Mouse (Mus musculus): ENCODE measurements at regions not wholly inside any gene's neighbourhood (a gene's known extent, or its start where the extent isn't known, plus 50 kb on each side); places are given as distances from the start of the nearest gene placed in this dataset.
"Not testable (repeated sequence)": the region's sequence is repeated elsewhere in the genome, so short reads cannot be mapped to it uniquely, and the experiment has no call there.

GRCm38 (mm10) chr9:14061840-14062239 lies 213.0 kb upstream of the Sesn3 start:
- ATAC-seq (ENCODE audit: low read depth), result no peak
- H3K27ac ChIP-seq (replicated peaks), result no peak overlapping the region
- no peak overlapping the region for H3K9ac ChIP-seq
- H3K4me3 ChIP-seq, result no peak overlapping the region
- H3K4me2 ChIP-seq, result no peak overlapping the region
- H3K36me3 ChIP-seq, result no peaks in the 10 kb centered on the region
- peaks cover 18% of the 10 kb centered on the region for H3K9me3 ChIP-seq
- H3K27me3 ChIP-seq, result no peaks in the 10 kb centered on the region
- peaks cover 17% of the 10 kb centered on the region for H3K4me1 ChIP-seq (replicated peaks)
- WGBS, result 86% methylated on average over 9 of the region's 9 CpGs

DNA sequence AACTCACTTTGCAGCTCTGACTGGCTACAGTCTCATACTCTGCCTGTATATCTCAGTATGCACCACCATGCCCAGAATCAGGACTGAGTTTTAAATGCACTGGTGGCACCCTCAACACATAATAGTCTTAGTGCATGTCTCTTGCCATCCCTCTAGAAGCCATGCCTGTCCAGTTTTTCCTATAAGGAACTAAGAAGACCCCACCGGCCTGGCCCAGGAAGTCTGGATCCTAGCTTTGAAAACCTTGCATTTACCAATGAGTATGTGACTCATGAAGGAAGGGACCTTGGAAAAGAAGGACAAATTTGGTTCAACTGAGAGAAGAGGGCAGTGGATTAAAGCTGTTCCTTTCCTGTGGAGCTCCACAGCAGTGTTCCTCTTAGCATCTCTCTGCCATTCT lies 212.2 kb upstream of the Sesn3 start:
- H3K27ac ChIP-seq (replicated peaks), result no peak overlapping the region
- no peaks in the 10 kb centered on the region for H3K36me3 ChIP-seq
- no peak for ATAC-seq (ENCODE audit: low read depth)
- H3K4me2 ChIP-seq, result no peak overlapping the region
- no peak overlapping the region for H3K9ac ChIP-seq
- peaks cover 19% of the 10 kb centered on the region for H3K9me3 ChIP-seq
- 97% methylated on average over 1 of the region's 1 CpGs for WGBS
- H3K4me3 ChIP-seq, result no peak overlapping the region
- H3K27me3 ChIP-seq, result no peaks in the 10 kb centered on the region
- H3K4me1 ChIP-seq (replicated peaks), result peaks cover 17% of the 10 kb centered on the region

DNA sequence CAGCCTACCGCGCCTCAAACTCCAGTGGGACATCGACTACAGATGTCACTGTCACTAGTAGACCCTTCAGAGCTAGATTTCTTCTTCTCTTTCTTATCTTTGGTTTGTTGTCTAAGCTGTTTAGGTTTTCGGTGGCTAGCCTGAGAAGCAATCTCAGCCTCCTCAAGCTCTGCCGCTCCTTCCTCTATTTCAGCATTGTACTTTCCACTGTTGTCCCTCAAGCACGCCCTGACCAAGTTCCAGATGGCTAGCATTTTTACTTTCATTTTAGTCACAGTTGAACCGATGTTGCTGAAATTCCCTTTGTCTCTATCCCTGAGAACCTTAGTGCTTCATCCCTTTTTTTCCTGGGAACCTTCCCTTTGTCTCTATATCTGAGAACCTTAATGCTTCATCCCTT lies 208.1 kb upstream of the Sesn3 start:
- H3K27me3 ChIP-seq; H3K4me3 ChIP-seq; H3K9ac ChIP-seq; H3K36me3 ChIP-seq; ATAC-seq (ENCODE audit: low read depth); H3K4me2 ChIP-seq; H3K4me1 ChIP-seq (replicated peaks); H3K27ac ChIP-seq (replicated peaks): not testable (repeated sequence)
- H3K9me3 ChIP-seq, result peaks cover 19% of the 10 kb centered on the region
- WGBS, result 94% methylated on average over 7 of the region's 7 CpGs

DNA sequence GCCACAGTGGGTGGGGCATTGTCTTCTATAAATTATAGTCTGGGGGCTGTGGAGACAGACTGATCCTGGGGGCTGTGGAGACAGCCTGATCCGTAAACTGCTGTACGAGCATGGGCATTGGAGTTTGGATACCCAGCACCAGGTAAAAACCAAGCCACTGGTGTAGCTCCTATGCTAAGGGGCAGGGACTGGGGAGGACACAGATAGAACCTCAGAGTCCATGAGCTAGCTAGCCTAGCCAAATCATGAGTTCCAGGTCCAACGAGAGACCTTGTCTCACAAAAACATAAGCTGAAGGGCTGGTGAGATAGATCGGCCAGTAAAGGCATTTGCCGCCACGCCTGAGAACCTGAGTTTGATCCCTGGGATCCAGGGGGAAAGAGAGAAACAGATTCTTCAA lies 205.8 kb upstream of the Sesn3 start:
- 92% methylated on average over 6 of the region's 6 CpGs for WGBS
- no peak for ATAC-seq (ENCODE audit: low read depth)

GRCm38 (mm10) chr9:14069770-14070169 lies 205.1 kb upstream of the Sesn3 start:
- Histone ChIP-seq H3K4me1 (replicated peaks) (no peaks in the 10 kb centered on the region), H3K9ac (no peak overlapping the region), H3K36me3 (no peaks in the 10 kb centered on the region), H3K27ac (replicated peaks) (no peak overlapping the region), H3K9me3 (peaks cover 19% of the 10 kb centered on the region), H3K4me2 (no peak overlapping the region), H3K27me3 (no peaks in the 10 kb centered on the region), H3K4me3 (no peak overlapping the region)
- ATAC-seq (ENCODE audit: low read depth), result no peak
- 82% methylated on average over 3 of the region's 3 CpGs for WGBS

More for the DNA sequence above, 205.8 kb upstream of the Sesn3 start:
- Histone ChIP-seq H3K9ac (no peak overlapping the region), H3K27ac (replicated peaks) (no peak overlapping the region), H3K4me2 (no peak overlapping the region), H3K4me3 (no peak overlapping the region), H3K9me3 (peaks cover 19% of the 10 kb centered on the region), H3K27me3 (no peaks in the 10 kb centered on the region), H3K36me3 (no peaks in the 10 kb centered on the region), H3K4me1 (replicated peaks) (no peaks in the 10 kb centered on the region)

GRCm38 (mm10) chr9:14071728-14072127 lies 203.1 kb upstream of the Sesn3 start:
- no peaks in the 10 kb centered on the region for H3K27me3 ChIP-seq
- H3K36me3 ChIP-seq, result no peaks in the 10 kb centered on the region
- no peak for ATAC-seq (ENCODE audit: low read depth)
- peaks cover 6% of the 10 kb centered on the region for H3K4me1 ChIP-seq (replicated peaks)
- H3K4me3 ChIP-seq, result no peak overlapping the region
- no peak overlapping the region for H3K4me2 ChIP-seq
- WGBS, result 85% methylated on average over 6 of the region's 6 CpGs
- no peak overlapping the region for H3K9ac ChIP-seq
- 0 out of 2 replicates have a peak, but pooled peaks cover 2% of the 10 kb centered on the region for H3K9me3 ChIP-seq
- H3K27ac ChIP-seq (replicated peaks), result no peak overlapping the region

- ATAC-seq (ENCODE audit: low read depth), result no peak
- WGBS, result 94% methylated on average over 1 of the region's 1 CpGs
Measured at GRCm38 (mm10) chr9:14072950-14073349, 201.9 kb upstream of the Sesn3 start.

DNA sequence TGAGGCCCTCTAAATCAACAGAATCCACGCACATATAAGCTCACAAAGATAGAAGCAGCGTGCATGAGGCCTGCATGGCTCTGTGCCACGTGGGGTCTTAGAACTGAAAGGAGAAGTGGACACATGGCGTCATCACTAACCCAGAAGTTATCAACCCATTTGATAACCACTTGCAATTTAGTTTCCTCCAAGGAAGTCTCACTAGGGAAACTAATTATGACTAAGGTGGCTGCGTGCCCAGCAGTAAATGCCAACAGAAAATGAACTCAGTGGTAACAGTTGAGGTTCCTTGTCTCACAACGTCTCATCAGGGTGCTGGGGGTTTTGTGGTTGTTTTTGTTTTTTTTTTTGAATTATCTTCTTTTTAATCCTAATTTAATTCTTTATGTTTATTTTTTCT lies 200.6 kb upstream of the Sesn3 start:
- Histone ChIP-seq H3K4me3 (no peak overlapping the region), H3K9me3 (no peaks in the 10 kb centered on the region), H3K27ac (replicated peaks) (no peak overlapping the region), H3K36me3 (no peaks in the 10 kb centered on the region), H3K4me1 (replicated peaks) (peaks cover 6% of the 10 kb centered on the region), H3K4me2 (no peak overlapping the region), H3K9ac (no peak overlapping the region), H3K27me3 (no peaks in the 10 kb centered on the region)
- ATAC-seq (ENCODE audit: low read depth), result no peak
- WGBS, result 79% methylated on average over 6 of the region's 6 CpGs

More at GRCm38 (mm10) chr9:14072950-14073349, 201.9 kb upstream of the Sesn3 start:
- Histone ChIP-seq H3K27me3 (no peaks in the 10 kb centered on the region), H3K9me3 (no peaks in the 10 kb centered on the region), H3K36me3 (no peaks in the 10 kb centered on the region), H3K4me1 (replicated peaks) (peaks cover 6% of the 10 kb centered on the region), H3K9ac (no peak overlapping the region), H3K4me3 (no peak overlapping the region), H3K4me2 (no peak overlapping the region), H3K27ac (replicated peaks) (no peak overlapping the region)

GRCm38 (mm10) chr9:14074866-14075265 lies 200.0 kb upstream of the Sesn3 start:
- not testable (repeated sequence) for H3K4me3 ChIP-seq; H3K9me3 ChIP-seq; H3K4me2 ChIP-seq; H3K27me3 ChIP-seq; H3K36me3 ChIP-seq; ATAC-seq (ENCODE audit: low read depth); H3K9ac ChIP-seq; H3K4me1 ChIP-seq (replicated peaks); H3K27ac ChIP-seq (replicated peaks)

- peak; percentile 96 for ATAC-seq (ENCODE audit: low read depth)
- Histone ChIP-seq H3K27ac (replicated peaks) (no peak overlapping the region), H3K36me3 (no peaks in the 10 kb centered on the region), H3K9ac (no peak overlapping the region), H3K4me2 (no peak overlapping the region), H3K4me3 (no peak overlapping the region), H3K4me1 (replicated peaks) (peaks cover 6% of the 10 kb centered on the region), H3K27me3 (no peaks in the 10 kb centered on the region), H3K9me3 (no peaks in the 10 kb centered on the region)
- 33% methylated on average over 4 of the region's 4 CpGs for WGBS
Measured at GRCm38 (mm10) chr9:14075452-14075851, 199.4 kb upstream of the Sesn3 start.

GRCm38 (mm10) chr9:14075868-14076267 lies 199.0 kb upstream of the Sesn3 start:
- Histone ChIP-seq H3K9ac (no peak overlapping the region), H3K27me3 (no peaks in the 10 kb centered on the region), H3K36me3 (no peaks in the 10 kb centered on the region), H3K4me3 (no peak overlapping the region), H3K9me3 (no peaks in the 10 kb centered on the region), H3K27ac (replicated peaks) (no peak overlapping the region), H3K4me1 (replicated peaks) (peaks cover 6% of the 10 kb centered on the region), H3K4me2 (no peak overlapping the region)
- ATAC-seq (ENCODE audit: low read depth), result peak; percentile 54; the same call in 1 of the 2 replicates
- WGBS, result 94% methylated on average over 1 of the region's 1 CpGs

GRCm38 (mm10) chr9:14076728-14077127 lies 198.1 kb upstream of the Sesn3 start:
- H3K36me3 ChIP-seq, result no peaks in the 10 kb centered on the region
- no peaks in the 10 kb centered on the region for H3K9me3 ChIP-seq
- 79% methylated on average over 5 of the region's 5 CpGs for WGBS
- H3K27me3 ChIP-seq, result no peaks in the 10 kb centered on the region
- no peak overlapping the region for H3K4me2 ChIP-seq
- H3K4me3 ChIP-seq, result no peak overlapping the region
- peaks cover 6% of the 10 kb centered on the region for H3K4me1 ChIP-seq (replicated peaks)
- H3K9ac ChIP-seq, result no peak overlapping the region
- ATAC-seq (ENCODE audit: low read depth), result no peak
- no peak overlapping the region for H3K27ac ChIP-seq (replicated peaks)

DNA sequence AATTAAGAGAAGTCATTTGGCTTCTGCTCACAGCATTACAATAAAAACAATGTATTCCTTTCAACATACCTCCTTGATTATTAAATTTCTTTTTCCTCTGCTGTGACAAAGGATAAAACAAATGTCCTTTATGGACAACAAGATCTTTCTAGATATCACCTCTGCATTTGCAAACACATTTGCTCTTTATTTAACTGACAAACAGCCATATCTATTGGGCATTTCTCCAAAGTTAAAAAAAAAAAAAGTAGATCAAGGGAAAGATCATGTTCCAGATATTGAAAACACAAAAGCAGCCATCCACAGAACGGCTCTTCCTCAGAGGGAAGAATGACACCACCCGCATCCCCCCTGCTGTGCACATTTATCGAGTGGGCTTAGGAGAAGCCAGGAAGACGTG lies 193.7 kb upstream of the Sesn3 start:
- no peak overlapping the region for H3K27ac ChIP-seq (replicated peaks)
- ATAC-seq (ENCODE audit: low read depth), result no peak
- WGBS, result 31% methylated on average over 4 of the region's 4 CpGs
- no peak overlapping the region for H3K4me2 ChIP-seq
- no peak overlapping the region for H3K4me3 ChIP-seq
- no peak overlapping the region for H3K9ac ChIP-seq
- no peaks in the 10 kb centered on the region for H3K36me3 ChIP-seq
- no peaks in the 10 kb centered on the region for H3K27me3 ChIP-seq
- H3K4me1 ChIP-seq (replicated peaks), result no peaks in the 10 kb centered on the region
- no peaks in the 10 kb centered on the region for H3K9me3 ChIP-seq
